8 mouse cellular contexts compared by ENCODE assay signal in genomic region chr5:107986967-107987834, GRCm38 (mm10). TPM values are rescaled to one million over a fixed set of nuclear protein-coding genes. Genes with fewer than 3 reads are reported as not detected.
A peak's percentile ranks its signal among the peaks of the same experiment; 100 is the strongest.
DNase-seq lines count a peak whose midpoint lies in the region; ATAC-seq lines count a peak whose summit lies in the region.

Gene Fam69a (minus strand): TSS chr5:107987085.

- WGBS in hindbrain, embryonic 15.5 days: under 1% methylated on average over 44 of the region's 91 CpGs

- no peaks in the 10 kb centered on the region for H3K9me3 ChIP-seq in hindbrain, embryonic 15.5 days

- peak within 1 kb of the TSS; percentile 94 for H3K9ac ChIP-seq in hindbrain, embryonic 15.5 days

- peak; percentile 95 for ATAC-seq in hindbrain, embryonic 15.5 days (ENCODE audit: low FRiP score, low read depth)
- ATAC-seq in megakaryocyte, adult 5-6 weeks (ENCODE audit: poor library complexity, severe bottlenecking): peak; percentile 67

- DNase-seq in T-cell, adult 2 months (ENCODE audit: low spot score): peak; percentile 84
- peak; percentile 79 to 88 for DNase-seq in cerebellum, postnatal 4 days (ENCODE audit: low spot score in 2 of 2)
- DNase-seq in gastrocnemius, adult 18-20 months (ENCODE audit: low spot score): peak; percentile 74
- DNase-seq in left cerebral cortex, adult 9 months (ENCODE audit: low spot score in 2 of 2): peak; percentile 25 to 74
- peak; percentile 82 for DNase-seq in right cerebral cortex, adult 18-20 months
- DNase-seq in urinary bladder, adult 2 months (ENCODE audit: low spot score): peak; percentile 70

- no peaks in the 10 kb centered on the region for H3K27me3 ChIP-seq in hindbrain, embryonic 15.5 days

- H3K36me3 ChIP-seq in hindbrain, embryonic 15.5 days: no peaks in the 10 kb centered on the region

- peak within 1 kb of the TSS; percentile 66 for H3K4me2 ChIP-seq in hindbrain, embryonic 15.5 days

- peak within 1 kb of the TSS; percentile 97 for H3K4me3 ChIP-seq in hindbrain, embryonic 15.5 days

- peaks cover 17% of the 10 kb centered on the region for H3K4me1 ChIP-seq in hindbrain, embryonic 15.5 days (replicated peaks)

- peak within 1 kb of the TSS; percentile 98 for H3K27ac ChIP-seq in hindbrain, embryonic 15.5 days (replicated peaks)

RNA-seq across cellular contexts. Expression of gene Fam69a, which starts in this region (rescaled TPM):
- 10 to 100 TPM; 20.2 to 29.6 TPM for total RNA-seq in gastrocnemius, adult 18-20 months (2021)
- polyA plus RNA-seq in hindbrain, embryonic 15.5 days (2015; fragmentation: Nextera tagmentation; extraction: Ambion mirVana): 58.7 and 62.0 TPM in 2 replicates
- 138 and 149 TPM in 2 replicates for total RNA-seq in megakaryocyte, adult 5-6 weeks (2015)
- 55.5 and 60.0 TPM in 2 replicates for total RNA-seq in megakaryocyte, adult 5-6 weeks (2017)
- polyA plus RNA-seq in urinary bladder, adult 2 months (2012; rRNA removed): 16.6 and 17.4 TPM in 2 replicates

Comparison
In these comparisons a context has a peak if more than half of its experiments do, and no peak if none do; other contexts are left out.
1. Peak in every context shown above with its lines: DNase-seq, ATAC-seq, H3K4me3 ChIP-seq and H3K27ac ChIP-seq.